Mouse (Mus musculus): ENCODE data around the gene Ank. TPM values are rescaled to one million over a fixed set of nuclear protein-coding genes. Genes with fewer than 3 reads are reported as not detected.

Ank gene
- polyA plus RNA-seq, 1 experiment: 20.7 TPM

- Histone ChIP-seq H3K27ac (ENCODE audit: control insufficient read depth, insufficient read depth, low read depth, low read length, poor library complexity) (no peak overlapping the region), H3K4me1 (ENCODE audit: control insufficient read depth, insufficient read depth, low read length) (no peaks in the 10 kb centered on the region; the same call in 1 of the 2 replicates), H3K4me3 (replicated peaks; ENCODE audit: control insufficient read depth, low read depth, low read length) (no peak overlapping the region)
- 79% methylated on average over 12 of the region's 12 CpGs for WGBS
- no peak for TF ChIP-seq CTCF (IDR thresholded peaks at IDR 0.05; ENCODE audit: control insufficient read depth, insufficient read depth, low read length)
- TF ChIP-seq POLR2A (IDR thresholded peaks at IDR 0.05; ENCODE audit: borderline replicate concordance, control insufficient read depth, low read depth, low read length): no peak
These were observed 58.9 kb downstream of the Ank start for GRCm38 (mm10) chr15:27525233-27526005.

DNA sequence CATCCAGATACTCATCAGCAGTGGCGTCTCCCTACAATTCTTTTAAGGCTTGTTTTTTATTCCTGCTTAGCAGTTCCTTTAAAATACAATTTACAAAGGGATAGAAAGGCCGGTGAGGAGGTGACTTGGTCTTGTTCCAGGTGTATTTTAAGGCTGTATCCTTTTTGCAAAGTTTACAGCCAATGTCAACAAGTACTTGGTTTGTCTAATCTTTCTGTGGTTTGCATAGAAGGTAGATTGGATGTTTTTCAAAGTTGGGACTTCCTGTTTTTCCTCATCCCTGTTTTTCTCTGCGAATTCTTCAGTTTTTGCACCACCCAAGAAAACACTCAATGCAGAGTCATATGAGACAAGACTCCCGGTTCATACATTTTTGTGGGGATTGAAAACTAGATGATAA lies 62.4 kb downstream of the Ank start:
- H3K4me3 ChIP-seq (replicated peaks; ENCODE audit: control insufficient read depth, low read depth, low read length): no peak overlapping the region
- WGBS: 46% methylated on average over 4 of the region's 4 CpGs
- no peaks in the 10 kb centered on the region; the same call in 1 of the 2 replicates for H3K4me1 ChIP-seq (ENCODE audit: control insufficient read depth, insufficient read depth, low read length)
- TF ChIP-seq POLR2A (IDR thresholded peaks at IDR 0.05; ENCODE audit: borderline replicate concordance, control insufficient read depth, low read depth, low read length): no peak
- TF ChIP-seq CTCF (IDR thresholded peaks at IDR 0.05; ENCODE audit: control insufficient read depth, insufficient read depth, low read length): no peak
- H3K27ac ChIP-seq (ENCODE audit: control insufficient read depth, insufficient read depth, low read depth, low read length, poor library complexity): no peak overlapping the region

DNA sequence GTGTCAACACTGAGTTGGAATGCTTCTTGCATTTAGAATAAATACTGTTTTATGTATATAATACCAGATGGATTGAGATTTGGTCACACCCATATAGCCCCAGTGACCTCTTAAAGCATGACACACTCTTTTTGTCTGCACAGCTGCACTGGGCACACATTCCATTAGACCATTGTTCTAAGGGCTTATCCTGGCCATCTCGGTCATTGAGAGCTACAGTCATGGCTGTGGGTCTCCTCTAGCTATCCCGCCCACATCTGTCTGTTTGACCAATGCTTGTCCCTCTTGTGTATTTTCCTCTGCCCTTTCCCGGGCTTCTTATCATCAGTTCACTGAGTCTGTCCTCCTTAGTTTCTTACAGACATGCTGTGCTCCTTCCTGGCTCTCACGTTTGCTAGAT lies 63.5 kb downstream of the Ank start:
- H3K27ac ChIP-seq (ENCODE audit: control insufficient read depth, insufficient read depth, low read depth, low read length, poor library complexity): no peak overlapping the region
- no peaks in the 10 kb centered on the region; the same call in 1 of the 2 replicates for H3K4me1 ChIP-seq (ENCODE audit: control insufficient read depth, insufficient read depth, low read length)
- no peak for TF ChIP-seq POLR2A (IDR thresholded peaks at IDR 0.05; ENCODE audit: borderline replicate concordance, control insufficient read depth, low read depth, low read length)
- no peak for TF ChIP-seq CTCF (IDR thresholded peaks at IDR 0.05; ENCODE audit: control insufficient read depth, insufficient read depth, low read length)
- WGBS: 79% methylated on average over 4 of the region's 4 CpGs
- H3K4me3 ChIP-seq (replicated peaks; ENCODE audit: control insufficient read depth, low read depth, low read length): no peak overlapping the region

GRCm38 (mm10) chr15:27533036-27533435 lies 66.6 kb downstream of the Ank start:
- Histone ChIP-seq H3K4me1 (ENCODE audit: control insufficient read depth, insufficient read depth, low read length) (no peaks in the 10 kb centered on the region; the same call in 1 of the 2 replicates), H3K27ac (ENCODE audit: control insufficient read depth, insufficient read depth, low read depth, low read length, poor library complexity) (no peak overlapping the region), H3K4me3 (replicated peaks; ENCODE audit: control insufficient read depth, low read depth, low read length) (no peak overlapping the region)
- TF ChIP-seq POLR2A (IDR thresholded peaks at IDR 0.05; ENCODE audit: borderline replicate concordance, control insufficient read depth, low read depth, low read length) (no peak), CTCF (IDR thresholded peaks at IDR 0.05; ENCODE audit: control insufficient read depth, insufficient read depth, low read length) (no peak)
- WGBS: 41% methylated on average over 3 of the region's 3 CpGs

- Histone ChIP-seq H3K4me1 (ENCODE audit: control insufficient read depth, insufficient read depth, low read length) (no peaks in the 10 kb centered on the region), H3K4me3 (replicated peaks; ENCODE audit: control insufficient read depth, low read depth, low read length) (no peak overlapping the region), H3K27ac (ENCODE audit: control insufficient read depth, insufficient read depth, low read depth, low read length, poor library complexity) (no peak overlapping the region)
- no peak for TF ChIP-seq CTCF (IDR thresholded peaks at IDR 0.05; ENCODE audit: control insufficient read depth, insufficient read depth, low read length)
- TF ChIP-seq POLR2A (IDR thresholded peaks at IDR 0.05; ENCODE audit: borderline replicate concordance, control insufficient read depth, low read depth, low read length): no peak
- 87% methylated on average over 4 of the region's 4 CpGs for WGBS
These were observed 69.2 kb downstream of the Ank start for GRCm38 (mm10) chr15:27535681-27536080.

GRCm38 (mm10) chr15:27536186-27536585 lies 69.7 kb downstream of the Ank start:
- WGBS: 92% methylated on average over 7 of the region's 7 CpGs
- no peak overlapping the region for H3K4me3 ChIP-seq (replicated peaks; ENCODE audit: control insufficient read depth, low read depth, low read length)
- H3K27ac ChIP-seq (ENCODE audit: control insufficient read depth, insufficient read depth, low read depth, low read length, poor library complexity): no peak overlapping the region

DNA sequence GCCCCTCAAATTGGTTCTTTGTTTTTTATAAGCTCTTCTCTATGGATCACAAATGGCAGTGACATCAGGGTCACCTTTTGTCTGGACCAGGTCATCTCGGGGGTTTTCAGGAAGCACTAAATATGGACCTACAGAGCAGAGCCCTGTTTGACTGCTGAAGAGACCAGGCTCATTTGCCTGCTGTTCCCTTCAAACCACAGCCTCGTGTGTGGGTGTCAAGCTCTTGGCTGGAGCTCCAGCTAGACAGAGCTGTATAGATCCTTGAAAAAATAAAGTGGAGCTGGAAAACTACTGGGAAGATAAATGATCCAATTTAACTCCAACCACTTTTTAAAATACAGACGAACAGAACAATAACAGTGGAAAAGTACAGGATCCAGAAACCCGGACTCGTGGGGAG lies 70.3 kb downstream of the Ank start:
- H3K27ac ChIP-seq (ENCODE audit: control insufficient read depth, insufficient read depth, low read depth, low read length, poor library complexity): no peak overlapping the region
- no peak overlapping the region for H3K4me3 ChIP-seq (replicated peaks; ENCODE audit: control insufficient read depth, low read depth, low read length)
- TF ChIP-seq POLR2A (IDR thresholded peaks at IDR 0.05; ENCODE audit: borderline replicate concordance, control insufficient read depth, low read depth, low read length): no peak
- WGBS: 67% methylated on average over 5 of the region's 5 CpGs
- H3K4me1 ChIP-seq (ENCODE audit: control insufficient read depth, insufficient read depth, low read length): no peaks in the 10 kb centered on the region

More at GRCm38 (mm10) chr15:27536186-27536585, 69.7 kb downstream of the Ank start:
- H3K4me1 ChIP-seq (ENCODE audit: control insufficient read depth, insufficient read depth, low read length): no peaks in the 10 kb centered on the region
- TF ChIP-seq POLR2A (IDR thresholded peaks at IDR 0.05; ENCODE audit: borderline replicate concordance, control insufficient read depth, low read depth, low read length) (no peak), CTCF (IDR thresholded peaks at IDR 0.05; ENCODE audit: control insufficient read depth, insufficient read depth, low read length) (no peak)

DNA sequence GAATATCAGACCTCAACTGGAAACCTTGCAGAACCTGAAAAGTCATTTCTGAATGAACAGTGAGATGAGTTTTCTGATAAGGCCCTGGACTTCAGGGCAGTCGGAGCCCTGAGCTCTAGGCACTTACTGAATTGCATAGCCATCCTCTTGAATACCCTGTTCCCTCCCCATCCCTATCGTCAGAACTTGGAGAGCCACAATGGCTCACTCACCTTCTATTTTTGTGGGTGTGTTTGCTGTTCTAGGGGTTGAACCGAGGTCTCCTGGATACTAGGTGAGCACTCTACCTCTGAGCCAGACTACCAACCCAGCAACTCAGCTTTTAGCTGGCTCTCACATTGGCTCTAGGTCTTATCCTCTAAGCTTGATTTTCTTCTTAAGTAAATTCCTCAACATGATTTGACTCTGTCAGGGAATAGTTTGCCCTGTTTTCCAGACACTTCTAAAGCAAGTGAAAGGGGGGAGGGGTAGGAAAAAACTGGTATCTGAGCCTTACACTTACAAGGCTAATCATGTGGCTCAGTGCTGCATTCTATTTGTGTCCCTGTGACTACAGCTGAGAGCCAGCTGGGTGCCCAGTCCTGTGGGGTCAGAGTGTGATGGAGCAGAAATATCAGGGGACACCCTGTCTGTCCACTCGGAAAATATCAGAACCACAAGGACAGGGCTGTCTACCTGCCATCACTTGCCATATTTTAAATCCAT lies 71.2 kb downstream of the Ank start:
- Histone ChIP-seq H3K4me3 (replicated peaks; ENCODE audit: control insufficient read depth, low read depth, low read length) (no peak overlapping the region), H3K4me1 (ENCODE audit: control insufficient read depth, insufficient read depth, low read length) (no peaks in the 10 kb centered on the region), H3K27ac (ENCODE audit: control insufficient read depth, insufficient read depth, low read depth, low read length, poor library complexity) (no peak overlapping the region)
- 77% methylated on average over 4 of the region's 4 CpGs for WGBS
- TF ChIP-seq POLR2A (IDR thresholded peaks at IDR 0.05; ENCODE audit: borderline replicate concordance, control insufficient read depth, low read depth, low read length): no peak
- TF ChIP-seq CTCF (IDR thresholded peaks at IDR 0.05; ENCODE audit: control insufficient read depth, insufficient read depth, low read length): no peak
